Mouse (Mus musculus): ENCODE measurements around the gene Gm17093. TPM values are rescaled to one million over a fixed set of nuclear protein-coding genes. Genes with fewer than 3 reads are reported as not detected.
"Not testable (repeated sequence)": the region's sequence is repeated elsewhere in the genome, so short reads cannot be mapped to it uniquely, and the experiment has no call there.

Gm17093 gene
- total RNA-seq (2018; cell fraction: chromatin; rRNA removed): not detected
- total RNA-seq (2018; cell fraction: cytosol; rRNA removed): not detected
- total RNA-seq (2018; cell fraction: nucleus; rRNA removed): not detected
- not detected in 3 replicates for polyA plus RNA-seq (2018)

DNA sequence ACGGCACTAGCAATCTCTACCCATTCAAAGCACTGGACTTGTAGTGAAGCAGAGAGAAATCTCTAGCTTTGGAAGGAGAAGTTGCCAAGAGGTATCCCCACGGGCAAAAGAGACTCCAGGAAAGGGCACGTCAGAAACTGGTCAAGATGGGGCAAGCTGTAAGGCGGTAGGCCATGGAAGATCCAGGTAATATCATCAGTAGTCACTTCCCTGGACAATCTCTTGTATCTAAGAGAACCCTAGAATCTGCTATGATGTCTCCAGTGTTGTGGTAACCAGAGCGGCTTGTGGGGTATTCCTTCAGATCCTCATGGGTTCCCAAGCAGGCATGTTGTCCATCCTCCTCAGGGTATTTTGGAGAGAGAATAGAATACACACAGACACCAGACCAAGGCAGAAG, at the start of gene Gm17093:
Gm17093 (plus strand) TSS at position 301 of the 400 bp plus-strand sequence.
- H3K79me2 ChIP-seq (ENCODE audit: inconsistent target); H3K27ac ChIP-seq; H3K4me3 ChIP-seq (ENCODE audit: inconsistent target); H3K36me3 ChIP-seq (ENCODE audit: inconsistent target): not testable (repeated sequence)
- 81% methylated on average over 5 of the region's 5 CpGs for WGBS (ENCODE audit: missing documents)

DNA sequence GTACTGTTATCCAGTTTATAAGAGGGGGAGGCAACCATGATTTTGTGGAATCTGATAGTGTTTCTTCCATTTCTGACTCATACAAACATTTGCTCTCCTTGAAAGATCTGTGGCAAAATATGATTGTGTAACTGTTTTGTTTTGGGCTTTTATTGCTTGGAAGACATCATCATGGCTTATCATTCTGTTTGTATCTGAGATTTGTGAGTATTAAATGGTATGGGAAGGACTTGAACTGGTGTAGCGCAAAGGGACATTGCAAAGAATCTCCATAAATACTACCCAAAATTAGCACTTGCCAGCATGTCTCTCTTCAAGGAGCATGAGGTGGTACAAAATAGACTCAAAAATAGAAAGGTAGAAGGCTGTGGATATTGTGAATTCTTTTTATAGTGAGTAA, 25.9 kb upstream of the Gm17093 start, which contains the start of gene BC061237:
BC061237 (plus strand) TSS at position 301 of the 400 bp plus-strand sequence.
- not testable (repeated sequence) for H3K4me3 ChIP-seq (ENCODE audit: inconsistent target)

DNA sequence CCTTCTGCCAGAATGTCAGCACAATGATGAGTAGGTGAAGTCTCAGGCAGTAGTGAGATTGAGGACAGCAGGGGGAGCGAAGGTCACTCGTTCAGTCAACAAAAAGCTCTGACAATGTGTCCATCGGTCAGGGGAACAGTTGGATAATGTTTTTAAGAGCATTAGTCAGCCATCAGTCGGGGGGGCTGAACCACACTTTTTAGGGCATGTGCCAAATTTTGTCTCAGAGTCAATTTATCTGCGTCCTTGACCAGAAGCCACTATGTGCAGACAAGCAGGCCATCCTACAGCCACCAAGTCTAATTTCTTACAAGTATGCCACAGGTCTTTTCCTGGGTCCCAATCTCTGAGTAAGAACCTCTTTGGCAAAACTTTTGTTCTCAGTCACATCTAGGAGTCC, 29.9 kb downstream of the Gm17093 start:
- H3K79me2 ChIP-seq (ENCODE audit: inconsistent target); H3K4me3 ChIP-seq (ENCODE audit: inconsistent target); H3K27ac ChIP-seq; H3K36me3 ChIP-seq (ENCODE audit: inconsistent target): not testable (repeated sequence)
- WGBS (ENCODE audit: missing documents): no CpG with 5 or more reads among the region's 5 CpGs

More for the DNA sequence above, 25.9 kb upstream of the Gm17093 start, which contains the start of gene BC061237:
- WGBS (ENCODE audit: missing documents): no CpG with 5 or more reads among the region's 1 CpGs
- not testable (repeated sequence) for H3K27ac ChIP-seq; H3K36me3 ChIP-seq (ENCODE audit: inconsistent target); H3K79me2 ChIP-seq (ENCODE audit: inconsistent target)

Other genes with a start within 250 kb of the Gm17093 start
- not detected in 3 replicates for gene Gm8220, start 232.7 kb upstream of the Gm17093 start, polyA plus RNA-seq (2018)
- gene Gm5930, start 179.7 kb upstream of the Gm17093 start, polyA plus RNA-seq (2018): not detected in 3 replicates
- not detected in 3 replicates for gene Gm8229, start 152.9 kb upstream of the Gm17093 start, polyA plus RNA-seq (2018)
- gene Gm3371, start 107.6 kb upstream of the Gm17093 start, polyA plus RNA-seq (2018): not detected in 3 replicates
- not detected in 3 replicates for gene Gm8232, start 84.6 kb upstream of the Gm17093 start, polyA plus RNA-seq (2018)
- gene BC061237, start 25.8 kb upstream of the Gm17093 start, polyA plus RNA-seq (2018): not detected in 3 replicates
- gene Gm8247, start 64.9 kb downstream of the Gm17093 start, polyA plus RNA-seq (2018): not detected in 3 replicates
- not detected in 3 replicates for gene Gm5624, start 109.7 kb downstream of the Gm17093 start, polyA plus RNA-seq (2018)
- gene Gm8257, start 188.2 kb downstream of the Gm17093 start, polyA plus RNA-seq (2018): not detected in 3 replicates
- gene Gm8267, start 232.1 kb downstream of the Gm17093 start, polyA plus RNA-seq (2018): not detected in 3 replicates

Data from macrophage (primary cell).